Mouse (Mus musculus) heart, embryonic 12.5 days (tissue): ENCODE measurements around the gene Zfp60. TPM values are rescaled to one million over a fixed set of nuclear protein-coding genes. Genes with fewer than 3 reads are reported as not detected.
A peak's percentile ranks its signal among the peaks of the same experiment; 100 is the strongest.

Source experiments
- ATAC-seq: fragments of 200-750 bp; cut with Nextera tagmentation; 2 replicates; pipeline ENCODE4 v1.8.0; 2017; ENCODE audit warnings: moderate TSS enrichment, moderate library complexity; ENCODE audit not compliant: insufficient number of reproducible peaks, low FRiP score
- H3K27ac ChIP-seq: fragments of 300-500 bp; sonication (generic); 2 replicates; pipeline ENCODE4 v1.5.1; 2016; ENCODE audit warnings: mild to moderate bottlenecking, moderate library complexity; ENCODE audit not compliant: poor library complexity, severe bottlenecking
- H3K27me3 ChIP-seq: fragments of 300-500 bp; sonication (generic); replicated peaks from 2 replicates; pipeline ENCODE4 v1.6.1; 2016; ENCODE audit warnings: mild to moderate bottlenecking, moderate library complexity
- H3K36me3 ChIP-seq: fragments of 300-500 bp; sonication (generic); 2 replicates; pipeline ENCODE4 v1.6.1; 2016; ENCODE audit warnings: mild to moderate bottlenecking, moderate library complexity
- H3K4me1 ChIP-seq: fragments of 300-500 bp; sonication (generic); replicated peaks from 2 replicates; pipeline ENCODE4 v1.6.1; 2016; ENCODE audit warnings: mild to moderate bottlenecking
- H3K4me2 ChIP-seq: fragments of 300-500 bp; sonication (generic); 2 replicates; pipeline ENCODE4 v1.6.1; 2016; ENCODE audit warnings: mild to moderate bottlenecking, moderate library complexity
- H3K4me3 ChIP-seq: fragments of 300-500 bp; sonication (generic); 2 replicates; pipeline ENCODE4 v1.5.1; 2016; ENCODE audit warnings: mild to moderate bottlenecking
- H3K9ac ChIP-seq: fragments of 300-500 bp; sonication (generic); 2 replicates; pipeline ENCODE4 v1.6.1; 2016; ENCODE audit warnings: mild to moderate bottlenecking, moderate library complexity
- H3K9me3 ChIP-seq: fragments of 300-500 bp; sonication (generic); replicated peaks from 2 replicates; pipeline ENCODE4 v1.6.1; 2016; ENCODE audit warnings: mild to moderate bottlenecking, moderate library complexity
- WGBS: fragments of 180-500 bp; shearing (Covaris S2); methylation state at CpG from one replicate; pipeline ENCODE4 v1.1.7; 2016; 5-methylcytosine and 5-hydroxymethylcytosine counted together
- polyA plus RNA-seq: library from polyadenylated mRNA; unstranded; fragments of >200 nt; fragmentation: Nextera tagmentation; extraction: Ambion mirVana; gene quantifications from 2 replicates; pipeline ENCODE4 v1.2.1, GENCODE M21; 2016

Zfp60 gene
- polyA plus RNA-seq, 1 experiment from 2014 or later: 20.2 TPM

- H3K9ac ChIP-seq: no peak overlapping the region
- no peaks in the 10 kb centered on the region for H3K4me1 ChIP-seq
- no peak overlapping the region for H3K27ac ChIP-seq
- H3K36me3 ChIP-seq: no peaks in the 10 kb centered on the region
- no peak for ATAC-seq
- H3K27me3 ChIP-seq: no peaks in the 10 kb centered on the region
- 78% methylated on average over 7 of the region's 7 CpGs for WGBS
- H3K9me3 ChIP-seq: peaks cover 14% of the 10 kb centered on the region
- no peak overlapping the region for H3K4me2 ChIP-seq
- no peak overlapping the region for H3K4me3 ChIP-seq
Observed at GRCm38 (mm10) chr7:27710402-27710801, 20.8 kb upstream of the Zfp60 start.

- H3K9ac ChIP-seq: no peak overlapping the region
- H3K4me2 ChIP-seq: no peak overlapping the region
- ATAC-seq: no peak
- H3K9me3 ChIP-seq: 0 out of 2 replicates have a peak, but pooled peaks cover 6% of the 10 kb centered on the region
- 85% methylated on average over 8 of the region's 8 CpGs for WGBS
- H3K27ac ChIP-seq: no peak overlapping the region
- no peaks in the 10 kb centered on the region for H3K4me1 ChIP-seq
- no peak overlapping the region for H3K4me3 ChIP-seq
- H3K27me3 ChIP-seq: no peaks in the 10 kb centered on the region
- H3K36me3 ChIP-seq: no peaks in the 10 kb centered on the region
Observed at GRCm38 (mm10) chr7:27721951-27722350, 9.2 kb upstream of the Zfp60 start.

GRCm38 (mm10) chr7:27725566-27726538, 5.3 kb upstream of the Zfp60 start:
- Histone ChIP-seq H3K9ac (no peak overlapping the region), H3K27me3 (no peaks in the 10 kb centered on the region; the same call in 1 of the 2 replicates), H3K36me3 (no peaks in the 10 kb centered on the region), H3K9me3 (0 out of 2 replicates have a peak, but pooled peaks cover 4% of the 10 kb centered on the region), H3K27ac (no peak overlapping the region), H3K4me2 (no peak overlapping the region), H3K4me1 (no peaks in the 10 kb centered on the region), H3K4me3 (no peak overlapping the region)
- WGBS: 37% methylated on average over 12 of the region's 12 CpGs
- ATAC-seq: no peak; the same call in 1 of the 2 replicates

GRCm38 (mm10) chr7:27727471-27727870, 3.7 kb upstream of the Zfp60 start:
- Histone ChIP-seq H3K27ac (no peak overlapping the region), H3K9me3 (no peaks in the 10 kb centered on the region), H3K4me2 (no peak overlapping the region), H3K9ac (no peak overlapping the region), H3K36me3 (no peaks in the 10 kb centered on the region), H3K27me3 (no peaks in the 10 kb centered on the region; the same call in 1 of the 2 replicates), H3K4me3 (no peak overlapping the region), H3K4me1 (peaks cover 6% of the 10 kb centered on the region)
- 52% methylated on average over 2 of the region's 2 CpGs for WGBS
- ATAC-seq: no peak

GRCm38 (mm10) chr7:27731946-27732345, 757 bp downstream of the Zfp60 start:
- H3K36me3 ChIP-seq: 0 out of 2 replicates have a peak, but pooled peaks cover 2% of the 10 kb centered on the region
- no peaks in the 10 kb centered on the region for H3K9me3 ChIP-seq
- ATAC-seq: no peak
- 8% methylated on average over 12 of the region's 12 CpGs for WGBS
- H3K9ac ChIP-seq: peak overlapping the region; percentile 73
- H3K4me3 ChIP-seq: peak overlapping the region; percentile 75
- no peaks in the 10 kb centered on the region; the same call in 1 of the 2 replicates for H3K27me3 ChIP-seq
- peak overlapping the region; percentile 74 for H3K4me2 ChIP-seq
- peak overlapping the region; percentile 93 for H3K27ac ChIP-seq
- peaks cover 7% of the 10 kb centered on the region for H3K4me1 ChIP-seq

- H3K4me3 ChIP-seq: peak overlapping the region; percentile 75
Observed at GRCm38 (mm10) chr7:27732508-27732907, 1.3 kb downstream of the Zfp60 start.

GRCm38 (mm10) chr7:27735457-27735856, 4.3 kb downstream of the Zfp60 start:
- H3K4me3 ChIP-seq: no peak overlapping the region
- no peak for ATAC-seq
- H3K9me3 ChIP-seq: no peaks in the 10 kb centered on the region
- H3K27ac ChIP-seq: no peak overlapping the region
- no peak overlapping the region for H3K9ac ChIP-seq
- H3K4me2 ChIP-seq: no peak overlapping the region
- H3K4me1 ChIP-seq: peaks cover 7% of the 10 kb centered on the region
- no peaks in the 10 kb centered on the region for H3K27me3 ChIP-seq
- 77% methylated on average over 5 of the region's 5 CpGs for WGBS
- peaks cover 21% of the 10 kb centered on the region for H3K36me3 ChIP-seq

More at GRCm38 (mm10) chr7:27732508-27732907, 1.3 kb downstream of the Zfp60 start:
- Histone ChIP-seq H3K9ac (peak overlapping the region; percentile 73; the same call in 1 of the 2 replicates), H3K36me3 (0 out of 2 replicates have a peak, but pooled peaks cover 2% of the 10 kb centered on the region), H3K9me3 (no peaks in the 10 kb centered on the region), H3K4me2 (peak overlapping the region; percentile 74), H3K4me1 (peaks cover 7% of the 10 kb centered on the region), H3K27ac (no peak overlapping the region), H3K27me3 (no peaks in the 10 kb centered on the region; the same call in 1 of the 2 replicates)
- ATAC-seq: no peak
- 87% methylated on average over 6 of the region's 6 CpGs for WGBS

- 40% methylated on average over 5 of the region's 5 CpGs for WGBS
- Histone ChIP-seq H3K27ac (no peak overlapping the region), H3K9ac (no peak overlapping the region), H3K4me3 (no peak overlapping the region), H3K4me1 (no peaks in the 10 kb centered on the region), H3K4me2 (no peak overlapping the region), H3K36me3 (peaks cover 7% of the 10 kb centered on the region), H3K9me3 (no peaks in the 10 kb centered on the region), H3K27me3 (no peaks in the 10 kb centered on the region)
- ATAC-seq: no peak
Observed at GRCm38 (mm10) chr7:27756351-27757047, 25.3 kb downstream of the Zfp60 start.

- WGBS: 74% methylated on average over 3 of the region's 3 CpGs
- ATAC-seq: no peak
- no peak overlapping the region for H3K4me2 ChIP-seq
Observed at GRCm38 (mm10) chr7:27757048-27757375, 25.8 kb downstream of the Zfp60 start.

GRCm38 (mm10) chr7:27765176-27765886, 34.1 kb downstream of the Zfp60 start:
- H3K4me3 ChIP-seq: peak overlapping the region; percentile 39
- ATAC-seq: no peak
- H3K9me3 ChIP-seq: no peaks in the 10 kb centered on the region
- H3K27me3 ChIP-seq: 0 out of 2 replicates have a peak, but pooled peaks cover 7% of the 10 kb centered on the region
- 4% methylated on average over 16 of the region's 17 CpGs for WGBS
- no peak overlapping the region for H3K9ac ChIP-seq
- no peak overlapping the region for H3K27ac ChIP-seq
- peak overlapping the region; percentile 71 for H3K4me2 ChIP-seq
- no peaks in the 10 kb centered on the region for H3K36me3 ChIP-seq
- peaks cover 2% of the 10 kb centered on the region; the same call in 1 of the 2 replicates for H3K4me1 ChIP-seq

More at GRCm38 (mm10) chr7:27757048-27757375, 25.8 kb downstream of the Zfp60 start:
- Histone ChIP-seq H3K9me3 (no peaks in the 10 kb centered on the region), H3K27ac (no peak overlapping the region), H3K4me3 (no peak overlapping the region), H3K4me1 (no peaks in the 10 kb centered on the region), H3K36me3 (peaks cover 4% of the 10 kb centered on the region; the same call in 1 of the 2 replicates), H3K9ac (no peak overlapping the region), H3K27me3 (no peaks in the 10 kb centered on the region)
